Comparison of ENCODE assay signal across 7 mouse cellular contexts in the genomic region with DNA sequence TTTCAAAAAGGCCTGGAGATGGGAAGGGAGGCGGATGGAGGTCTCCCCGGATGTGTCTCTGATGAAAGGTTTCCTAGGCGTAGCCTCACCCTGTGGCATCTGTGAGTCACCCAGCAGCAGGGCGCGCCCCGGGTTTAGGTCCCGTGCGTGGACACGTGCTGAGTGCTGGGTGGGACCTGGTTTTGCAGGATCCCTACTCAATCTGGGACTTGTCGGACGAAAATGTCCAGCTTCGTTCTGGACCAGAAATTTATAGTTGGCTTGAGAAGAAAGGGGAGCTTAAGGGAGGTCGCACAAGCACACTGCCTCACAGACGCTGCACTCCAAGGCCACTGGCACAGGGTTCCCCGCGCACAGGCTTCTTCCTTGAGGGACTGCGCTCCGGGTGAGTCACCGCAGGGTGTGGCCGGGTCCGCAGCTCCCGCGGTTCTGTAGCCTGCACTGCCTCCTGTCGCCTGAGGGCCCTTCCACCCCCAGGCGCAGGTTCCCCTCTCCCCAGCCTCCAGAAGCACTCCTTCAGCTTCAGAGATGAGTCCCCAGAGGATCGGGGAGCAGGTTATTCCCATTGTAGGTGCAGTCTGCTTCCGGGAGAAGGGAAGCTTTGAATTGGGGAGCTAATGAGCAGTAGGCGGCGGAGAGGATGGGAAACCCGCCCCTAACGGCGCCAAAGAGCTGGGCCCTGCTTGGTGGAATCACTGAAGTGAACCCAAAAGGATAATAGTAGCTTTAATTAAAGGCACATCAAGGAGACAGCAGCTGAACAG. TPM values are rescaled to one million over a fixed set of nuclear protein-coding genes. Genes with fewer than 3 reads are reported as not detected.
DNase-seq lines count a peak whose midpoint lies in the region; ATAC-seq lines count a peak whose summit lies in the region.

No protein-coding gene starts in this region.

- H3K4me2 ChIP-seq in hindbrain, embryonic 14.5 days (replicated peaks): peak overlapping the region; percentile 68

- no peaks in the 10 kb centered on the region for H3K9me3 ChIP-seq in hindbrain, embryonic 14.5 days (ENCODE audit: control insufficient read depth, low read length)

- peak overlapping the region; percentile 56 for H3K9ac ChIP-seq in hindbrain, embryonic 14.5 days

- peak overlapping the region; percentile 37 for H3K4me3 ChIP-seq in hindbrain, embryonic 14.5 days (replicated peaks; ENCODE audit: low read length)
- H3K4me3 ChIP-seq in macrophage (ENCODE audit: inconsistent target): peak overlapping the region; percentile 28

- peaks cover 11% of the 10 kb centered on the region; the same call in 1 of the 2 replicates for H3K4me1 ChIP-seq in hindbrain, embryonic 14.5 days (replicated peaks; ENCODE audit: control insufficient read depth, insufficient read depth, low read length)

- H3K79me2 ChIP-seq in macrophage (ENCODE audit: inconsistent target): no peaks in the 10 kb centered on the region

- peak overlapping the region; percentile 38; the same call in 1 of the 2 replicates for H3K27ac ChIP-seq in hindbrain, embryonic 14.5 days
- H3K27ac ChIP-seq in macrophage: peak overlapping the region; percentile 51

- ATAC-seq in hindbrain, embryonic 14.5 days (ENCODE audit: low FRiP score): peak; percentile 72

- H3K27me3 ChIP-seq in hindbrain, embryonic 14.5 days (ENCODE audit: control insufficient read depth, insufficient read depth, low read length): peaks cover 4% of the 10 kb centered on the region; the same call in 1 of the 2 replicates

- WGBS in hindbrain, embryonic 14.5 days: 2% methylated on average over 32 of the region's 32 CpGs
- 16% methylated on average over 32 of the region's 32 CpGs for WGBS in macrophage (ENCODE audit: missing documents)

- H3K36me3 ChIP-seq in hindbrain, embryonic 14.5 days (replicated peaks; ENCODE audit: control insufficient read depth, insufficient read depth): no peaks in the 10 kb centered on the region
- H3K36me3 ChIP-seq in macrophage (ENCODE audit: inconsistent target): no peaks in the 10 kb centered on the region

- DNase-seq in ZHBTc4 (ENCODE audit: low read depth, low spot score): peak; percentile 97
- peak; percentile 62 to 65 for DNase-seq in cerebellum, postnatal 10 days
- DNase-seq in gastrocnemius, adult 18-20 months (ENCODE audit: low spot score): peak; percentile 79
- DNase-seq in hindbrain, embryonic 14.5 days (ENCODE audit: low spot score): peak; percentile 56
- peak; percentile 40 to 53 for DNase-seq in left cerebral cortex, adult 8-10 months (ENCODE audit: low spot score in 2 of 2)
- peak; percentile 46 to 54 for DNase-seq in right cerebral cortex, adult 2 months (ENCODE audit: low spot score in 2 of 2)

RNA-seq across cellular contexts. Expression of gene Fam25c, which starts 8.4 kb away (rescaled TPM):
- not detected for total RNA-seq in gastrocnemius, adult 18-20 months (2021)
- not detected in 2 replicates for polyA plus RNA-seq in hindbrain, embryonic 14.5 days (2014; fragmentation: Nextera tagmentation; extraction: Ambion mirVana)
- 1 to 10 TPM in 1 of 4 experiments, not detected in 3; 1.3 TPM for total RNA-seq in left cerebral cortex, adult 8-10 months (2022)
- total RNA-seq in macrophage (2018; cell fraction: chromatin; rRNA removed): not detected
- total RNA-seq in macrophage (2018; cell fraction: cytosol; rRNA removed): not detected
- total RNA-seq in macrophage (2018; cell fraction: nucleus; rRNA removed): not detected
- polyA plus RNA-seq in macrophage (2018): not detected in 3 replicates

RNA-seq across cellular contexts. Expression of gene Sncg, which starts 10.9 kb away (rescaled TPM):
- total RNA-seq in gastrocnemius, adult 18-20 months (2021): 10 to 100 TPM in 1 of 2 experiments, 1 to 10 TPM in 1; 7.7 to 19.1 TPM
- 213 and 251 TPM in 2 replicates for polyA plus RNA-seq in hindbrain, embryonic 14.5 days (2014; fragmentation: Nextera tagmentation; extraction: Ambion mirVana)
- total RNA-seq in left cerebral cortex, adult 8-10 months (2022): 1 to 10 TPM; 5.4 to 7.2 (median 6.0) TPM
- total RNA-seq in macrophage (2018; cell fraction: chromatin; rRNA removed): not detected
- total RNA-seq in macrophage (2018; cell fraction: cytosol; rRNA removed): not detected
- total RNA-seq in macrophage (2018; cell fraction: nucleus; rRNA removed): not detected
- polyA plus RNA-seq in macrophage (2018): not detected in 3 replicates

RNA-seq across cellular contexts. Expression of gene Mmrn2, which starts 11.6 kb away (rescaled TPM):
- total RNA-seq in gastrocnemius, adult 18-20 months (2021): 10 to 100 TPM in 1 of 2 experiments, 1 to 10 TPM in 1; 8.9 to 12.6 TPM
- polyA plus RNA-seq in hindbrain, embryonic 14.5 days (2014; fragmentation: Nextera tagmentation; extraction: Ambion mirVana): 4.5 and 5.3 TPM in 2 replicates
- total RNA-seq in left cerebral cortex, adult 8-10 months (2022): 1 to 10 TPM; 4.9 to 7.3 (median 5.8) TPM
- total RNA-seq in macrophage (2018; cell fraction: chromatin; rRNA removed): not detected
- under 1 TPM in 4 of 26 experiments, not detected in 22; 0.05 to 0.42 (median 0.12) TPM for total RNA-seq in macrophage (2018; cell fraction: cytosol; rRNA removed)
- not detected for total RNA-seq in macrophage (2018; cell fraction: nucleus; rRNA removed)
- polyA plus RNA-seq in macrophage (2018): 0.07 to 0.11 TPM in 2 of 3 replicates, not detected in the other

RNA-seq across cellular contexts. Expression of gene Glud1, which starts 53.1 kb away (rescaled TPM):
- 100 to 1,000 TPM; 117 to 119 TPM for total RNA-seq in gastrocnemius, adult 18-20 months (2021)
- polyA plus RNA-seq in hindbrain, embryonic 14.5 days (2014; fragmentation: Nextera tagmentation; extraction: Ambion mirVana): 131 and 145 TPM in 2 replicates
- 100 to 1,000 TPM; 281 to 334 (median 318) TPM for total RNA-seq in left cerebral cortex, adult 8-10 months (2022)
- 100 to 1,000 TPM in 20 of 26 experiments, 10 to 100 TPM in 6; 64.0 to 268 (median 138) TPM for total RNA-seq in macrophage (2018; cell fraction: chromatin; rRNA removed)
- total RNA-seq in macrophage (2018; cell fraction: cytosol; rRNA removed): 100 to 1,000 TPM; 115 to 181 (median 157) TPM
- 100 to 1,000 TPM in 15 of 26 experiments, 10 to 100 TPM in 11; 70.0 to 169 (median 107) TPM for total RNA-seq in macrophage (2018; cell fraction: nucleus; rRNA removed)
- polyA plus RNA-seq in macrophage (2018): 110 to 176 TPM (median 161 TPM) in 3 replicates

RNA-seq across cellular contexts. Expression of gene Shld2, which starts 53.4 kb away (rescaled TPM):
- total RNA-seq in gastrocnemius, adult 18-20 months (2021): 10 to 100 TPM; 10.0 to 12.9 TPM
- polyA plus RNA-seq in hindbrain, embryonic 14.5 days (2014; fragmentation: Nextera tagmentation; extraction: Ambion mirVana): 5.5 and 8.2 TPM in 2 replicates
- 10 to 100 TPM; 10.9 to 16.4 (median 12.1) TPM for total RNA-seq in left cerebral cortex, adult 8-10 months (2022)
- total RNA-seq in macrophage (2018; cell fraction: chromatin; rRNA removed): 10 to 100 TPM in 19 of 26 experiments, 1 to 10 TPM in 7; 5.0 to 42.9 (median 24.9) TPM
- total RNA-seq in macrophage (2018; cell fraction: cytosol; rRNA removed): 10 to 100 TPM in 5 of 26 experiments, 1 to 10 TPM in 21; 2.2 to 11.4 (median 8.8) TPM
- total RNA-seq in macrophage (2018; cell fraction: nucleus; rRNA removed): 10 to 100 TPM in 17 of 26 experiments, 1 to 10 TPM in 9; 4.7 to 28.9 (median 16.4) TPM
- 5.9 to 7.5 TPM (median 7.1 TPM) in 3 replicates for polyA plus RNA-seq in macrophage (2018)

Comparison
In these comparisons a context has a peak if more than half of its experiments do, and no peak if none do; other contexts are left out.
1. Peak in every context shown above with its lines: DNase-seq, ATAC-seq, H3K4me3 ChIP-seq and H3K27ac ChIP-seq.
2. DNase-seq: peak in every context shown above with its lines; median percentile 97 in ZHBTc4; 79 in gastrocnemius, adult 18-20 months; 64 in cerebellum, postnatal 10 days; 56 in hindbrain, embryonic 14.5 days; 50 in right cerebral cortex, adult 2 months; 46 in left cerebral cortex, adult 8-10 months.